Mouse (Mus musculus): ENCODE data around the gene Ank3. TPM values are rescaled to one million over a fixed set of nuclear protein-coding genes. Genes with fewer than 3 reads are reported as not detected.
A peak's percentile ranks its signal among the peaks of the same experiment; 100 is the strongest.

The Ank3 gene
- polyA plus RNA-seq, 1 experiment from 2014 or later = 102 TPM

DNA sequence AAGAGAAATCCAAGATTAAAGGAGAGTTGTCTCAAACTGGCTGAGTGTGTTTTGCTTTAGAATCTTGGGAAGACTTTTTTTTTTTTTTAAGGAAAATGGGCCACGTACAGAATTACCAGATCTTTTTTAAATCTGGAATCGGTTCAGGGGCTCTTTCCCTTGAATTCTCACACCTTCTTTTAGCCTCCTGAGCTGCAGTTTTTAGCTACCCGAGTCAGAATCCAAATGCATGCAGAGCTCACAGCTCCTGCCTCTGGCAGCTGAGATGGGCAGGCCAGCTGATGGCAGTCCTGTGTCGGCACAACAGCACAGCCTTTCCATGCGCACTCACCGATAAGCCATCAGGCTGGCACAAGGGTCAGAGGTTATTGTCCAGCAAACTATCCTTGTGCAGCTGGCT lies 406.0 kb downstream of the Ank3 start:
- Histone ChIP-seq H3K9me3 (no peaks in the 10 kb centered on the region), H3K9ac (replicated peaks) (no peak overlapping the region), H3K4me3 (replicated peaks) (no peak overlapping the region), H3K4me2 (replicated peaks) (no peak overlapping the region), H3K27me3 (no peaks in the 10 kb centered on the region), H3K36me3 (peaks cover 8% of the 10 kb centered on the region), H3K4me1 (replicated peaks) (peaks cover 27% of the 10 kb centered on the region), H3K27ac (no peak overlapping the region)
- no peak for ATAC-seq
- 66% methylated on average over 6 of the region's 6 CpGs for WGBS

DNA sequence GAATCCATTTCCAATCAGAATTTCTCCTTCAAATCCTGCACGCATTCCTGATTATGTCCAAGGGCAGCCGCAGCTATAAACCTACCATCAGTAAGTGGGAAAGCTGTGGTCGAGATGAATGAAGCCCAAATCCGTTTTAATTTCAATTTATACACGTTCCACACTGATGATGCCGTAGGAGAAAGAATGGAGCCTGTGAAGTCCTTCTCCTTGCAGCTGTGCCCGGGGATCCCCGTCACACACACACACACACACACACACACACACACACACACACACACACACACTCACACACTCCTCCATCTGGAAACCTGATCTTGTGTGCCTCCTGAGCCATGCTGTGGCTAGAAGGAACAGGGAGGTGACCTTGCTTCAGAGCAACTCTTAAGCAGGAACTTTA lies 412.2 kb downstream of the Ank3 start:
- Histone ChIP-seq H3K4me2 (replicated peaks) (no peak overlapping the region), H3K9me3 (no peaks in the 10 kb centered on the region), H3K27ac (no peak overlapping the region), H3K27me3 (no peaks in the 10 kb centered on the region), H3K9ac (replicated peaks) (no peak overlapping the region), H3K36me3 (peaks cover 24% of the 10 kb centered on the region), H3K4me3 (replicated peaks) (no peak overlapping the region), H3K4me1 (replicated peaks) (peaks cover 5% of the 10 kb centered on the region)
- ATAC-seq = no peak
- WGBS = 69% methylated on average over 8 of the region's 8 CpGs

DNA sequence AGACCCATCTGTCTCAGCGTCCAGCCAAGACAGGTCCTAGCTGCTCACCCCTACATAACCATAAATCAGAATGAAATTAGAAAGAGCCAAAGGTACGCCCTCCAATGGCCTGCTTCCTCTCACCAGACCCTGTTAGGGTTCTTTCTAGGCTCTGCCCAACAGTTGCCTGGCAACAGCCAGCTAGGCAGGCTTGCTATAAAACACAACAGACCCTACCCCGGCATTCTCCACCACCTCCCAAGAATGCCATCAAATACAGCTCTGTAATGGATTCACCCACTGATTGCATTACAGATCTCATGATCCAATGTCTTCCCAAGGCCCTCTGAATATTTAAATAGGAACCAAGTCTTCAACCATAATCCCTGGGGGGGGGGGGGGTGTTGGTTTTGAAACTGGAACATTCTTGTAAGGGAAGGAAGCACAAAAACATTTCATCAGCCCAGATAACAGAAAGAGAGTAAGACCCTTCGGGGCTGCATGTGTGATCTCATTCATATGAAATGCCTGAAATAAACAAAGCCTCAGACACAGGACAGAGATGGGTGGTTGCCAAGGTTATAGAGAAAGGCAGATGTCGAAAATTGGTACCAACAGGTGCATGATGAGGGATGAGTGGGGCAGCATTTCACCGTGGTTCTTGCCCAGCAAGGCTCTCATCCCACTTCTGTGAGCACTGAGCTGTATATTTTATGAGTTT lies 415.4 kb downstream of the Ank3 start:
- Histone ChIP-seq H3K36me3 (peaks cover 28% of the 10 kb centered on the region), H3K4me3 (replicated peaks) (no peak overlapping the region), H3K9me3 (no peaks in the 10 kb centered on the region), H3K4me2 (replicated peaks) (no peak overlapping the region), H3K27me3 (no peaks in the 10 kb centered on the region), H3K4me1 (replicated peaks) (peaks cover 8% of the 10 kb centered on the region), H3K9ac (replicated peaks) (no peak overlapping the region), H3K27ac (no peak overlapping the region)
- ATAC-seq = 0 out of 2 replicates have a peak, but pooled peaks have one; percentile 34
- 70% methylated on average over 6 of the region's 6 CpGs for WGBS

DNA sequence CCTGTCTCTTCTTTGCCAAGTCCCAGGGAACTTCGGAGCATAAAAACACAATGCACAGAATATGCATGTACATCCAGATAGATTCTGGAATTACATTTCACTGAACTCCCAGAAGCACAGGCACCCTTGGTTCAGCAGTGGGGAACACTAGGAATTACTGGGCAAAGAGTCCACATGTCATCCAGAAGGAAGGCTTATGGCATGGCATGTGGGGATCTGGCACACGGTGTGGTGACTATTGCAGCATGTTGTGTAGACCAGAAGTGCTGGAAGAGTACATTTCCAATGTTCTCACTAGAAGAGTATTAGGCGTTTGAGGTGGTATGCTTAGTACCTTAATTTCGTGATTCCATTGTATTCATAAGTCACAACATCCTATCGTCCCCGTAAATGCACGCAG lies 422.7 kb downstream of the Ank3 start:
- WGBS = 96% methylated on average over 7 of the region's 7 CpGs
- Histone ChIP-seq H3K27ac (no peak overlapping the region), H3K36me3 (peaks cover 40% of the 10 kb centered on the region), H3K4me1 (replicated peaks) (peaks cover 8% of the 10 kb centered on the region; the same call in 1 of the 2 replicates), H3K9ac (replicated peaks) (no peak overlapping the region), H3K4me2 (replicated peaks) (no peak overlapping the region), H3K9me3 (no peaks in the 10 kb centered on the region), H3K4me3 (replicated peaks) (no peak overlapping the region), H3K27me3 (no peaks in the 10 kb centered on the region)
- ATAC-seq = no peak

DNA sequence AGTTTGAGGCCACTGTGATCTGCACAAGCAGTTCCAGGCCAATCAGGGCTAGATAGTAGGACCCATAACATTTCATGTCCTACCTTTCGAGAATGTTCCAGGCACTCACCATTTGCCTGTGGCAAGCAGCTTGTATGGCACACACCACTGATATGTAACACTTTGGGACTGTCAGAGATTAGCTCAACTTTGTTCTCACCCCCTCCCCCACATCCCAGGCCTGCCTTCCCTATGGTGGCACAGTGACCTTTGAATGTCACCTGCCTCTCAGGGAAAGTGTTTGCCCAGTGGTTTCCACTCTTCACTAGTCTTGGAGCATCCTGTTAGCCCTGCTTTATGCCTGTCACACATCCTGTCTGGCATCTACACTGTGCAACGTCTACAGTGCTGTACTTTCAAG lies 430.2 kb downstream of the Ank3 start:
- no peak overlapping the region for H3K27ac ChIP-seq
- H3K9me3 ChIP-seq = no peaks in the 10 kb centered on the region
- peaks cover 26% of the 10 kb centered on the region for H3K36me3 ChIP-seq
- H3K9ac ChIP-seq (replicated peaks) = no peak overlapping the region
- no peak overlapping the region for H3K4me2 ChIP-seq (replicated peaks)
- ATAC-seq = no peak
- H3K4me3 ChIP-seq (replicated peaks) = no peak overlapping the region
- 88% methylated on average over 2 of the region's 2 CpGs for WGBS
- peaks cover 10% of the 10 kb centered on the region; the same call in 1 of the 2 replicates for H3K4me1 ChIP-seq (replicated peaks)
- H3K27me3 ChIP-seq = no peaks in the 10 kb centered on the region

DNA sequence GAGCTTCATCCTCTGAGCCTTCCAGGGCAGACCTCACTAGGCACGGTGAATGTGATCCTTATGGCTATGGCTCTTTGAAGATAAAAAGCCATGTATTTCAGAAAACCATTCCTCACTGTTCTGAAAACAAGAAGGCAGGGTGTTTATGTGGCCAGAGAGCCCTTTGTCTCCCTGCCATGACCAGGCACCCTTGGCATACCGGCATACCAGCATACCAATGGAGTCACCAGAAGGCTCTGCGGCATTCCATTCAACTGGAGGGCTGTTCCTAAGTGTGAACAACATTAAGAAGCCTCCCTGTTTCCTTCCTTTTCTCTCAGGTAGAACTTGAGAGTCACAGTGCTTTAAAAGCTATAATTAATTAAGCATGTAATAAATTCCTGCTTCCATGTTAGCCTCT lies 430.7 kb downstream of the Ank3 start:
- peaks cover 21% of the 10 kb centered on the region for H3K36me3 ChIP-seq
- ATAC-seq = no peak
- H3K27ac ChIP-seq = no peak overlapping the region
- no peaks in the 10 kb centered on the region for H3K27me3 ChIP-seq
- H3K9me3 ChIP-seq = no peaks in the 10 kb centered on the region
- H3K4me1 ChIP-seq (replicated peaks) = peaks cover 10% of the 10 kb centered on the region; the same call in 1 of the 2 replicates
- H3K4me3 ChIP-seq (replicated peaks) = no peak overlapping the region
- 94% methylated on average over 3 of the region's 3 CpGs for WGBS
- H3K4me2 ChIP-seq (replicated peaks) = no peak overlapping the region
- no peak overlapping the region for H3K9ac ChIP-seq (replicated peaks)

DNA sequence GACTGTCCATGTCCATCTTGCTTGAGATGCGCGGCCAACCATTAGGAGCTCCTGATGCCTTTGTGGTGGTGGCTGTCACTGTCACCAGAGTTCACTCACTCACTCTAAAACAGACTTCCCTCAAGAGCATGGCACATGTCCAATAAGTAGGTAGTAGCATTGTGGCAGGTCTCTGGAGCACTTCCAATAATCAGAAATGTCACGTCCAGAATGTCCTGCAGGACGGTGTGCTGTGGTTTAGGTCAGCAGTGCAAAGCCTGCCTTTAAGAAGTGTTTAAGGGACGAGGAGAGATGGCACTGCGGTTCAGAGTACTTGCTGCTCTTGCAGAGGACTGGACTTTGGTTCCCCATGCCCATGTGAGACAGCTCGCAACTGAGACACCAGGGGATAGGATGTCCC lies 433.0 kb downstream of the Ank3 start:
- no peak for ATAC-seq
- H3K4me1 ChIP-seq (replicated peaks) = peaks cover 10% of the 10 kb centered on the region; the same call in 1 of the 2 replicates
- 90% methylated on average over 7 of the region's 7 CpGs for WGBS
- no peak overlapping the region for H3K9ac ChIP-seq (replicated peaks)
- no peaks in the 10 kb centered on the region for H3K9me3 ChIP-seq
- no peak overlapping the region for H3K27ac ChIP-seq
- H3K27me3 ChIP-seq = no peaks in the 10 kb centered on the region
- 0 out of 2 replicates have a peak, but pooled peaks cover 7% of the 10 kb centered on the region for H3K36me3 ChIP-seq
- no peak overlapping the region for H3K4me3 ChIP-seq (replicated peaks)
- H3K4me2 ChIP-seq (replicated peaks) = no peak overlapping the region

DNA sequence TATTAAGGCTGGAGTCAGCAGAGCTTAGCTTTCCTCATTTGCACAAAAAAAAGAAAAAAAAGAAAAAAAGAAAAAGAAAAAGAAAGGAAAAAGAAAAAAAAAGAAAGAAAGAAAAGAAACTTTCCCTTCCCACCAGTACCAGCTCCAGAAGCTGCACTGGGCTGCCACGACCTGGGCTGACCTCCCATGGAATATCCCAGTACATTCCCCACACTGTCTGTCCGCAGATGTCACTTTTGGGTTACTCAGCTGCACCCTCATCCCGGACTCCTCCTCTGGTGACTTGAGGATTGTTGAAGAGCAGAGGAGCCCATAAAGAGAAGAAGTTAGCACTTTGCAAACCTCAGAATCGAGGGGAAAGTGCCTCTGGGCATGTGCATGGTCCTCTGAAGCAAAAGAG lies 433.7 kb downstream of the Ank3 start:
- H3K4me3 ChIP-seq (replicated peaks) = no peak overlapping the region
- H3K27me3 ChIP-seq = no peaks in the 10 kb centered on the region
- H3K9ac ChIP-seq (replicated peaks) = no peak overlapping the region
- 0 out of 2 replicates have a peak, but pooled peaks cover 7% of the 10 kb centered on the region for H3K36me3 ChIP-seq
- peaks cover 10% of the 10 kb centered on the region; the same call in 1 of the 2 replicates for H3K4me1 ChIP-seq (replicated peaks)
- ATAC-seq = no peak
- H3K27ac ChIP-seq = no peak overlapping the region
- no peaks in the 10 kb centered on the region for H3K9me3 ChIP-seq
- no peak overlapping the region for H3K4me2 ChIP-seq (replicated peaks)
- WGBS = 79% methylated on average over 4 of the region's 4 CpGs

DNA sequence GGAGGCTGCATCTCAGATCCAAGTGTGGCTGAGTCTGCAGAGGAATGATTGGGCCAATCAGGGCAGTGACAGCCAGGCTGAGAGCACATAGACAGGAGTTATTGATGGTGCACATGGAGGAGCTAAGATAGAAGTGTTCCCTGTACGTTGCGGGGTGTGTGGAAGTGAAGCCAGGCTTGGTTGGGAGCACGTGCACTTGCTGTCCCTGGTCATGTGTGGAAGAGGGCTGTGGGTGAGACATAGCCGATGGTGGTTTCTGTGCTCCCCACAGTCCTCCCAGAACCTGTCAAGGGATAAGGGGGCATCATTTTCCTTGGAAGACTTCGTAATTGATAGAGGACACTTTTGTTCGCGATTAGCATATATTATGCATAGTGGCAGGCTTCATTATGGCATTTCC lies 434.2 kb downstream of the Ank3 start:
- H3K27me3 ChIP-seq = no peaks in the 10 kb centered on the region
- H3K4me2 ChIP-seq (replicated peaks) = no peak overlapping the region
- H3K4me1 ChIP-seq (replicated peaks) = peaks cover 10% of the 10 kb centered on the region; the same call in 1 of the 2 replicates
- H3K27ac ChIP-seq = 0 out of 2 replicates have a peak overlapping the region, but pooled peaks have one; percentile 15
- no peak overlapping the region for H3K9ac ChIP-seq (replicated peaks)
- H3K9me3 ChIP-seq = no peaks in the 10 kb centered on the region
- no peak overlapping the region for H3K4me3 ChIP-seq (replicated peaks)
- H3K36me3 ChIP-seq = 0 out of 2 replicates have a peak, but pooled peaks cover 7% of the 10 kb centered on the region
- 0 out of 2 replicates have a peak, but pooled peaks have one; percentile 24 for ATAC-seq
- 82% methylated on average over 7 of the region's 7 CpGs for WGBS

DNA sequence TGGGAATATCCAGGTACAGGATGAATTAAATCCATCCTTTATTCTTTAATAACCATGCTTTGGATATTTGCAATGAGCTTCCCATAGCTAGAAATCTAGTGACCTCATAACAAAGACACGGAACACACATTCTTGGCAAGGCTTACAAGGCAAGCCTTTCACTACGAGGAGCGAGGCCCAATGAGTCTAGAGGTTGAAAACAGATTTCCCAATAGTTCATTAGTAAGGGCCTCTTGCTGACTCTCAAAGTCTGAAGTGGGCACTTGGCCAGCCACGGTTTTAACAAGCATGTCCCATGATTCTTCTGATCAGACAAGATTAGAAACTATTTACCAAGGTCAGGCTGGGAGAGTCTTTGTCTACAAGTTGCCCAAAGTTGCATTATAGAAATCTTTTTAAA lies 436.1 kb downstream of the Ank3 start:
- no peak overlapping the region for H3K27ac ChIP-seq
- H3K4me3 ChIP-seq (replicated peaks) = no peak overlapping the region
- peaks cover 10% of the 10 kb centered on the region; the same call in 1 of the 2 replicates for H3K4me1 ChIP-seq (replicated peaks)
- no peak overlapping the region for H3K9ac ChIP-seq (replicated peaks)
- no peak overlapping the region for H3K4me2 ChIP-seq (replicated peaks)
- 0 out of 2 replicates have a peak, but pooled peaks cover 3% of the 10 kb centered on the region for H3K36me3 ChIP-seq
- 68% methylated on average over 4 of the region's 4 CpGs for WGBS
- H3K9me3 ChIP-seq = no peaks in the 10 kb centered on the region
- ATAC-seq = no peak
- no peaks in the 10 kb centered on the region for H3K27me3 ChIP-seq

DNA sequence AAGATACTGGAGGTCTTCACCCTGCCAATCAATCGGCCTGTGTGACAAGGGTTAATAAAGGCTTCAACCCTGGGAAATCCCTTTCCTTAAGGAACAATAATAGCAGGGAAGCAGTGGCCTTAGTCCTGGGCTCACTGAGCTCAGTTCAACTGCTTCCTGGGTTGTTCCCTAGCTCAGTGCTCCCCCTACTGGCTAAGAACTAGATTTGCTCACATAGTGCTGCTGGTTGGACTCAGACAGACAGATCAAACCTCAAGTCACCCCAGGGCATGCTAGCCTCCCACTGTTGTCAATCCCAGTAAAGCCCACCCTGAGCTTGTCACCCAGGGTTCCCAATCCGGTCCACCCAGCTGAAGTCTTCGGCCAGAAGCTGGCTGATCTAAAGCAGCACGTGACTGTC lies 447.2 kb downstream of the Ank3 start:
- Histone ChIP-seq H3K27ac (no peak overlapping the region), H3K9ac (replicated peaks) (no peak overlapping the region), H3K27me3 (no peaks in the 10 kb centered on the region), H3K4me3 (replicated peaks) (no peak overlapping the region), H3K4me1 (replicated peaks) (0 out of 2 replicates have a peak, but pooled peaks cover 5% of the 10 kb centered on the region), H3K36me3 (peaks cover 11% of the 10 kb centered on the region), H3K9me3 (no peaks in the 10 kb centered on the region), H3K4me2 (replicated peaks) (no peak overlapping the region)
- ATAC-seq = peak; percentile 87
- WGBS = 27% methylated on average over 4 of the region's 4 CpGs

DNA sequence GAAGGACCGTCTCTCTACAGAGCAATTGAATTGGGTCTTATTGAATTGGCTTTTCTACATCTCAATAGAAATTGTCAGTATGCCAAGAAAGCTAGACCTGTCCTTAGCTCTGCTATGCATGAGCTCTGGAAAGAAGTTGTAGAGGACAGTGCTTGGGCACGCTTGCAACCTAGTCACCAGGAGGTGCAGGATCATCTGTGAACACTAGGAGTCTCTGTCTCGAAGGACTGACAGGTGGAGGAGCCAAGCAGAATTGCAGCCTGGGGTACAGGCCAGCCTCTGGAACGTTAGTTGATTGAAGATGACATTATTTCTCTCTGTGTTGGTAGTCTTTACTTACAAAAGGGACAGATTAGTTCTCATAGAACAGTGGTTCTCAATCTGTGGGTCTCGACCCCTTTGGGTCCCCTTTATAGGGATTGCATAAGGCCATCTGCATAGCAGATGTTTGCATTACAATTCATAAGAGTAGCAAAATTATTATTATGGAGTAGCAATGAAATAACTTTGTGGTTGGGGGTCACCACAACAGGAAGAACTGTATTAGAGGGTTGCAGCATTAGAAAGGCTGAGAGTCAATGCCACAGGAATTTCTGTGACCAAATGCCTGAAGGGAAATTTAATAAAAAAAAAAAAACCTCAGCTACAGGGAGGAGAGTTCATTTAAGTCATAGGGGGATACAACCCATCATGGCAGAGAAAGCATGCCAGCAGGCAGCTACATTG lies 454.0 kb downstream of the Ank3 start:
- Histone ChIP-seq H3K27me3 (no peaks in the 10 kb centered on the region), H3K36me3 (peaks cover 36% of the 10 kb centered on the region), H3K4me3 (replicated peaks) (no peak overlapping the region), H3K9me3 (no peaks in the 10 kb centered on the region), H3K4me2 (replicated peaks) (no peak overlapping the region), H3K27ac (no peak overlapping the region), H3K4me1 (replicated peaks) (no peaks in the 10 kb centered on the region), H3K9ac (replicated peaks) (no peak overlapping the region)
- WGBS = 66% methylated on average over 5 of the region's 5 CpGs
- ATAC-seq = no peak

Data from midbrain, embryonic 13.5 days (tissue).